Mouse (Mus musculus): Measurements from ENCODE around the gene Pgm2. TPM values are rescaled to one million over a fixed set of nuclear protein-coding genes. Genes with fewer than 3 reads are reported as not detected.

Gene Pgm2
- total and polyA plus RNA-seq, 2 experiments from 2014 or later = 6.5 to 10.4 TPM

DNA sequence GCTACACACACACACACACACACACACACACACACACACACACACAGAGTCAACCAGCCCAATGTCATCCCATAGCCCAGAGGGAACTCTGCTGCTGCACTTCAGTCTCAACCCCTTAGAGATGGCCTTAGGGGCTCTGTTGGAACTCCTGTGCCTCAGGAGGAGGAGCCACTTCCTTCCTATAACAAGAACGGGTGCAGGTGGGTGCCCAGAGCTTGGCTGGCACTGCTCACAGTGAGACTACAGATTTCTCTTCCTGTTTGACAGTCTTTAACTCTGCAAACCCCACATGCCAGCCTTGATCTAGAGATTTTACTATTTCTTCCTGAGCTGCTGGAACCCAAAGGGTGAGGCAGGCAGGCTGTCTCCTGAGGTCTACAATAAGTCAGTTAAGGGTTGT, 65.2 kb downstream of the Pgm2 start:
- DNase-seq (ENCODE audit: low spot score) (no peak), ATAC-seq (ENCODE audit: insufficient read depth, low read depth) (no peak)
- 0 out of 2 replicates have a peak, but pooled peaks cover 10% of the 10 kb centered on the region for H3K27me3 ChIP-seq (ENCODE audit: control insufficient read depth, insufficient read depth, low read length)
- peaks cover 7% of the 10 kb centered on the region for H3K4me1 ChIP-seq (ENCODE audit: control insufficient read depth, insufficient read depth)
- no peak for TF ChIP-seq CTCF (IDR thresholded peaks at IDR 0.05; ENCODE audit: low read depth)
- no peak for TF ChIP-seq EP300 (IDR thresholded peaks at IDR 0.05; ENCODE audit: low read depth)
- H3K9me3 ChIP-seq (replicated peaks; ENCODE audit: control insufficient read depth, low read length) = no peaks in the 10 kb centered on the region
- WGBS = 56% methylated on average over 1 of the region's 1 CpGs
- H3K4me2 ChIP-seq (ENCODE audit: low read depth, low read length) = no peak overlapping the region
- no peak overlapping the region for H3K27ac ChIP-seq (ENCODE audit: low read depth)
- H3K36me3 ChIP-seq (replicated peaks; ENCODE audit: control insufficient read depth, insufficient read depth, low read length) = no peaks in the 10 kb centered on the region
- H3K9ac ChIP-seq (replicated peaks; ENCODE audit: low read depth, low read length) = no peak overlapping the region
- H3K4me3 ChIP-seq (ENCODE audit: low read depth, low read length) = no peak overlapping the region

DNA sequence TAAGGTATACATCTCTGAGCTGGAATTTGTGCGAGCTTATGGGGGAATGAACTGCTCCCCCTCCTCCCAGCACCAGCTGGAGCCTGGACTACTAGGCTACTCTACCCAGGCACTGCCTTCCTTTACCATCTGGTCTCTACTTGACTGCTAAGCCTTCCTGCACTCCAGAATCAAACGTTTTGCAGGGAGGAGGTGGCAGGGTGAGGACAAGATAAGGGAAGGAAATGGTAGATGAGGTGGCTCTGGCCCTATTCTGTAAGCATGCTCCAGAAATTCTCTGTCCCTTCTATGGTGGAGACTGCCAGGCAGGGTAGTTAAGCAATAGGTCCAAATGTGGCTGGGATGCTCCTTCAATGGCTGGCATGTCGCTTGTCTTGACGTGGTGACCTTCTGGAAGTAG, 65.8 kb downstream of the Pgm2 start:
- TF ChIP-seq EP300 (IDR thresholded peaks at IDR 0.05; ENCODE audit: low read depth) = no peak
- no peak for TF ChIP-seq CTCF (IDR thresholded peaks at IDR 0.05; ENCODE audit: low read depth)
- Histone ChIP-seq H3K27me3 (ENCODE audit: control insufficient read depth, insufficient read depth, low read length) (0 out of 2 replicates have a peak, but pooled peaks cover 10% of the 10 kb centered on the region), H3K4me1 (ENCODE audit: control insufficient read depth, insufficient read depth) (peaks cover 7% of the 10 kb centered on the region), H3K36me3 (replicated peaks; ENCODE audit: control insufficient read depth, insufficient read depth, low read length) (no peaks in the 10 kb centered on the region), H3K4me2 (ENCODE audit: low read depth, low read length) (no peak overlapping the region), H3K27ac (ENCODE audit: low read depth) (no peak overlapping the region), H3K9me3 (replicated peaks; ENCODE audit: control insufficient read depth, low read length) (no peaks in the 10 kb centered on the region), H3K4me3 (ENCODE audit: low read depth, low read length) (no peak overlapping the region), H3K9ac (replicated peaks; ENCODE audit: low read depth, low read length) (no peak overlapping the region)
- 63% methylated on average over 4 of the region's 4 CpGs for WGBS
- DNase-seq (ENCODE audit: low spot score) (no peak), ATAC-seq (ENCODE audit: insufficient read depth, low read depth) (no peak)

DNA sequence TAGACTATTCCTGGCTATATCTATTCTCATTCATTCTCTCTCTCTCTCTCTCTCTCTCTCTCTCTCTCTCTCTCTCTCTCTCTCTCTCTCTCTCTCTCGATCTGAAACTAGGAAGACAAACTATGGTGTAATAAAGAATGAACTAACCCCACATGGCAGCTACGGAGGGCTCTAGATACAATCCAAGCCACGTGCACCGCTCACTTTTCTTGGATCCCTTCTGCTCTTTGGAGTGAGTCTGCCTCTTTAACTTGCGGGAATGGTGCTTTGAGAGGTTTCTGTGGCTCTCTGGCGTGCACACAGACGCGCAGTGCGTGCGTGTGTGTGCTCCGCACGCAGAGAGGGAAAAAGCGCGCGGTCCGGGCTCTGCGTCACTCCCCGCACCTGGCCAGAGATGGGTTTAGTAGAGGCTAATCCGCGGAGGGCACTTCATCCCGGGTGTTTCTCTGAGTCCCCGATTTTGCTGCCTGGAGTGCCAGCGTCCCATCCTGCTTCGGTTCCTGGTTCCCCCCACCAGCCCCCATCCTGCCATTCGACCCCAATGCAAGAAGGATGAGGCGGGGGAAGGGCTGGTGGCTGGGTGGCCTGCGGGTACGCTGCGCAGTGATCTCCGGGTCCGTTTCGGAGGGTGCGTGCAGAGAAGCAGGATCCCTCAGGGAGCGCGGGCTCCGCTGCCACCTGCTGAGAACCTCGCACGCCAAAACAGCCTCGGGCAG, 66.5 kb downstream of the Pgm2 start:
- Histone ChIP-seq H3K4me3 (ENCODE audit: low read depth, low read length) (peak overlapping the region; percentile 74), H3K4me2 (ENCODE audit: low read depth, low read length) (peak overlapping the region; percentile 98), H3K36me3 (replicated peaks; ENCODE audit: control insufficient read depth, insufficient read depth, low read length) (no peaks in the 10 kb centered on the region), H3K27ac (ENCODE audit: low read depth) (no peak overlapping the region), H3K27me3 (ENCODE audit: control insufficient read depth, insufficient read depth, low read length) (0 out of 2 replicates have a peak, but pooled peaks cover 10% of the 10 kb centered on the region), H3K9ac (replicated peaks; ENCODE audit: low read depth, low read length) (peak overlapping the region; percentile 63; the same call in 1 of the 2 replicates), H3K9me3 (replicated peaks; ENCODE audit: control insufficient read depth, low read length) (no peaks in the 10 kb centered on the region), H3K4me1 (ENCODE audit: control insufficient read depth, insufficient read depth) (peaks cover 7% of the 10 kb centered on the region)
- ATAC-seq (ENCODE audit: insufficient read depth, low read depth) = peak; percentile 2; the same call in 1 of the 2 replicates
- TF ChIP-seq CTCF (IDR thresholded peaks at IDR 0.05; ENCODE audit: low read depth) (no peak), EP300 (IDR thresholded peaks at IDR 0.05; ENCODE audit: low read depth) (no peak)
- WGBS = under 1% methylated on average over 37 of the region's 39 CpGs
- no peak for DNase-seq (ENCODE audit: low spot score)

DNA sequence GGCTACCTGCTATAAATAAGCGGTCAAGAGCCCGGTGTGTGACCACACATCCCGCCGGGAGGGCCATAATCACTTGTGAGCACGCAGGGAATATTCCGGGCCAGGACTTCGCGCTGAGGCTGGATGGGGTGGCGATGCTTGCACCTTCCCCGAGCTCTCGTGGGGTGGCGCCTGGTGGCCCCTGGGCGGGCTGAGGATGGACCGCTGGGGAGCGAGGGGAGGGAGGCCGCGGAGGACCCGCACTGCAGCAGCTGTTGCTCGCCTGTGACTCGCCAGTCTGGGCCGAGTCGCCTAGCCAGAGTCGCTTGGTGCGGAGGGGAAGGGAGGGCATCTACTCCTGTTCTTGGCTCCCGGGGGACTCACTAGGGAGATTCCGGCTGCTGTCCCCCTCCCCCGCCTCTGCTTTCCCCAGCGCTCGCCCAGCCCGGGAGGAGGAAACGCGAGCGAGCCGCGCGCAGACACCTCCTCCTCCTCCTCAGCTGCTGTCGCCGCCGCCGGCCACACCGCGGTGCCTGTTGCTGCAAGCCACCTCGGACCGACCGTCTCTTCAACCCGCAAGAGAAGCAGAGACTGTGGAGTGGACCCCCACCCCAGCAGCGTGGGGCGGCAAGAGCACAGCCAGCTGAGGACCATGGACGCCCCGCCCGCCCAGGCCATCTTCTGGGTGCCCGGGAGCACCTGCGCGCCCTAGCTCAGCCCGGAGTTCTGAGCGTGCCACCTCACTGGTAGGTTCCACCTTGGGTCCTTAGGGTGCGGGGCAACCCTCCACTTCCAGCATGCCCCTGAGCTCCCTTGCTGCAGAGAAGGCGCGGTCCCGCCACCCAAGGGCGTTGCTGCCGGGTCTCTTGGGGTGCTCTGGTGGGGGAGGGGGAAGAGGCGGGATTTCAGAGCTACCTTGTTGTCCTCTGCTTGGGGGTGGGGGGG, 67.3 kb downstream of the Pgm2 start:
- TF ChIP-seq CTCF (IDR thresholded peaks at IDR 0.05; ENCODE audit: low read depth) (peak; percentile 5; the same call in 1 of the 2 replicates), EP300 (IDR thresholded peaks at IDR 0.05; ENCODE audit: low read depth) (no peak)
- Histone ChIP-seq H3K27me3 (ENCODE audit: control insufficient read depth, insufficient read depth, low read length) (0 out of 2 replicates have a peak, but pooled peaks cover 10% of the 10 kb centered on the region), H3K9me3 (replicated peaks; ENCODE audit: control insufficient read depth, low read length) (no peaks in the 10 kb centered on the region), H3K9ac (replicated peaks; ENCODE audit: low read depth, low read length) (peak overlapping the region; percentile 63), H3K27ac (ENCODE audit: low read depth) (no peak overlapping the region), H3K4me1 (ENCODE audit: control insufficient read depth, insufficient read depth) (peaks cover 7% of the 10 kb centered on the region), H3K4me2 (ENCODE audit: low read depth, low read length) (peak overlapping the region; percentile 98), H3K36me3 (replicated peaks; ENCODE audit: control insufficient read depth, insufficient read depth, low read length) (no peaks in the 10 kb centered on the region), H3K4me3 (ENCODE audit: low read depth, low read length) (peak overlapping the region; percentile 74)
- under 1% methylated on average over 40 of the region's 63 CpGs for WGBS
- ATAC-seq (ENCODE audit: insufficient read depth, low read depth) = peak; percentile 62
- peak; percentile 26 for DNase-seq (ENCODE audit: low spot score)

DNA sequence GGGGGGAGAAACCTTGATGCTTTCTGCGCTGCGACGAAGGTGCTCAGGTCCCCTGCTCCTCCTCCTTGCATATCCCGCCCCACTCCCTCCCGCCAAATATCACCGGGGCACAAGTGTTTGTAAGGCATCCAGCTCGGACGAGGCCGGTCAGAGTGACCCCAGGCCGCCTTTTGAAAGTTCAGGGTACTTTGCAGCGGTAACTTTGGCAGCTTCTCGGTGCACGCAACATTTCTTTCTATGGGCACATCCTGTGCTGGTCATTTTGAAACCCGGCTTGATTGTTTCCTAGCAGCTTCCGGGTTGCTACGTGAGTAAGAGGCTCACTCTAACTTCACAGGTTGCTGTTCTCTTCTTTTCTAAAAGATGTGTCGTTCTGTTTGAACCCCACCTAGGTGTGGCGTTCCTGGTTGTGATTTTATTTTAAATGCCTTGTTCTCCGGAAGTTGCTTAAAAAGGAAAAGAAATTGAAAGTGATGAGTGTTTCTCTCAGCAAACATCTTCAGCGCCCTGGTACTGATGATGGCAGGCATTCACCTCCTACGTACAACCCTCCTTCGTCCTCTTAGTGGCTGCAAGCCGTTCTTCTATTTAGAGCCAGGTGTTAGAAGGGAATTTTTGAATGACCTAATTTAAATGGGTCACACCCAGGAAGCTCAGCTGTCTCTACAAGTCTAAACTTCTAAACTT, 68.1 kb downstream of the Pgm2 start:
- TF ChIP-seq EP300 (IDR thresholded peaks at IDR 0.05; ENCODE audit: low read depth) (no peak), CTCF (IDR thresholded peaks at IDR 0.05; ENCODE audit: low read depth) (no peak)
- H3K4me2 ChIP-seq (ENCODE audit: low read depth, low read length) = peak overlapping the region; percentile 98
- DNase-seq (ENCODE audit: low spot score) (peak; percentile 33), ATAC-seq (ENCODE audit: insufficient read depth, low read depth) (no peak)
- no peaks in the 10 kb centered on the region for H3K36me3 ChIP-seq (replicated peaks; ENCODE audit: control insufficient read depth, insufficient read depth, low read length)
- H3K27ac ChIP-seq (ENCODE audit: low read depth) = no peak overlapping the region
- H3K4me1 ChIP-seq (ENCODE audit: control insufficient read depth, insufficient read depth) = peaks cover 7% of the 10 kb centered on the region
- 2% methylated on average over 23 of the region's 23 CpGs for WGBS
- 0 out of 2 replicates have a peak, but pooled peaks cover 10% of the 10 kb centered on the region for H3K27me3 ChIP-seq (ENCODE audit: control insufficient read depth, insufficient read depth, low read length)
- no peaks in the 10 kb centered on the region for H3K9me3 ChIP-seq (replicated peaks; ENCODE audit: control insufficient read depth, low read length)
- peak overlapping the region; percentile 74 for H3K4me3 ChIP-seq (ENCODE audit: low read depth, low read length)
- peak overlapping the region; percentile 63; the same call in 1 of the 2 replicates for H3K9ac ChIP-seq (replicated peaks; ENCODE audit: low read depth, low read length)

Data from heart, postnatal 0 days (tissue).